Mouse (Mus musculus) left cerebral cortex, postnatal 36 days (tissue): ENCODE measurements around the gene Opcml. TPM values are rescaled to one million over a fixed set of nuclear protein-coding genes. Genes with fewer than 3 reads are reported as not detected.

ENCODE experiments used
- DNase-seq, 2 experiments: peaks; one replicate each; pipeline ENCODE4 v3.0.0; 2021 to 2022; ENCODE audit warnings: low spot score in 2 of 2, mixed read lengths in 1 of 2
- intact Hi-C: fragments of 180-260 bp; cut with DNase I; formaldehyde crosslinking; loops from one replicate; pipeline ENCODE4 v1.15.1; 2025
- total RNA-seq, 2 experiments: library from RNA; stranded (reverse); gene quantifications; 2 replicates each; pipeline ENCODE4 v1.2.3; 2021

Opcml gene
- 100 to 1,000 TPM; 250 to 263 TPM for total RNA-seq

DNA sequence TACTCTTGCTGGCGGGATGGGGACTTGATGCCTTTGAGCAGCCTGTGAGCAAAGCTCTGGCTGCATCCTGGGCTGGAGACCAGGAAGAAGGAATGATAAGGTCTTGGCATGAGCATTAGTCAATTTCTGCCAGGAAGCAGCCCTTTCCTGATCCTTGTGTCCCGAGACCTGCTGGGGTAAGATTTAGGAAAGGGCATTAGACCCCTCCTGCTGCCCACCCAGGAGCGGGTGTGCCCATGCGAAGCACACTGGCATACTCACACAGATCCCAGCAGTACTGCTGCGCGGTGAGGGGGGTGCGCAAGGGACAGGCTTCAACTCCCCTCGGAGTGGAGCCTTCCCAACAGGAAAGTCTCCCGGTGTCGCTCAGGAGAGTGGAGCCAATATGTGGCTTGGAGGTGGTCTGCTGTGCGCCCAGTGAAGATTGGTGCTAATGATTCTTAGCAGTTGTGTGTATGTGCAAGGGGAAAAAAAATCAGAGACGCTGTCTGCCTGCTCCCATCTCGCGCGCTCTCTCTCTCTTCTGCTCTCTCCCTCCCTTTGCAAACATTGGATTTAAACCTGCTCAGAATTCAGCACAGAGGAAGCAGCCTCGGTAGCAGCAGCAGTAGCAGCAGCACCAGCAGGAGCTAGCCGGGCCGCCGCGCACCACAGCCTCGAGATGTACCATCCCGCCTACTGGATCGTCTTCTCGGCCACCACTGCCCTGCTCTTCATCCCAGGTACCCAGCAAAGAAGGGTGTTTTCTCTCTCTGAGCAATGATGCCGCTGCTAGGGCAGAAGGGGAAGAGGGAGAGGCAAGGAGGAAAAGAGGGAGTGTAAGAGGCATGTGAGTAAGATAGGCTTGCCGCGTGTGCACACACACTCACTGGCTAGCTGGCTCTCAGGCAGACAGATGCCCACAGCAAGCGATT is at the start of gene Opcml:
Gene Opcml (plus strand): TSS at position 51 of the 914 bp plus-strand sequence.
- peak; percentile 75 for DNase-seq
- intact Hi-C loops = loop anchor here (5.0 kb wide), 1 partner anchor 374 kb away; no protein-coding TSS in a partner anchor

DNA sequence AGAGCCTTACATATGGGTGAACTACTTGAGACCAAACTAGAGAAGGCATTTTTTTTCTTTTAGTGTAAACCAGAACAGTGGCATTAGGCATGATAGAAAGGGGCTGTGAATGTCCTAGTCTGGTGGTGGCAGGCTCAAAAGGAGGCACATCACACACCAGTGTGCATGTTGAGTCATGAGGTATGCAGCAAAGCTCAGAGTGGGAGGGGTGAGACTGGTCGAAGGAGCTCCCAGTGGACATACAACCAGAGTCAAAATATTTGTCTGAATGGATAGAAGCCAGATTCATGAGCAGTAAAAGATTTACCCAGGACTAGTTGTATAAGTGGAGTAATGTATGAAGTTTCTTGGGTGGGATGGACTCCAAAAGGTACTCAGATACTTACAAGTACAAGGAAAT is 31.9 kb upstream of the Opcml start:
- no peak for DNase-seq
- intact Hi-C loops = no loop called here

DNA sequence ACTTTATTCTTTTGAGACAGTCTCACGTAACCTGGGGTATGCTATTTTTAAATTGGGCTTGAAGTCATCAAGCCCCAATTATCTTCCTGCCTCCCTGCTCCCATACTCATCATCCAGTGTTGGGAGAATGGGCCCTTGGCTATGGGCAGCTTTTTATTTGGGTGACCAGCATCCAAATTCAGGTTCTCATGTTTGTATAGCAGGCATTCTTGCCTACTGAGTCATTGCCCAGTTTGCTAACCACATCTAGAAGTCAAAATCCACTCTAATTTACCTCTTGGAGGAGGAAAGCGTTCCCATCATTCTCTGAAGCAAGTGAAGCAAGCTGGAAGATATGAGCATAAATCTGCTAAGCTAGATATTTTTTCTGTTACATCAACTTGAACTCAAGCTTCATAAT is 29.4 kb upstream of the Opcml start:
- intact Hi-C loops = no loop called here
- no peak for DNase-seq

DNA sequence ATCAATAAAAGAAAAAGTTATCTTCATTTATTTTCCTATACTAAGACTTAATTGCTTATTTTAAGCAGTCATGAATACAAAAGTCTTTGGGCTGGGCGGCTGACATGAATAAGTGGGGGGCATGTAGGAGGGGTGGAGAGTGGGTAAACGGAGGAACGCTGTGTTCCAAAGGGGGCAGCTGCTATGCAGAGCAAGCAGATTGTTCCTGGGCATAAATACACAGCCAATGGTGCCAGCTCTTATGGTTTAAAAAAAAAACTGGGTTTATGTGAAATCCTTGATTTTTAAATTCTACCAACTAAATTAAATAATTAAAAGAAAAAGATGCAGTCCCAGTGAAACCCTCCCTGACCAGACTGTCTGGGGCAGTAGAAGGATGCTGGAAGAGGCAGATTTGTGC is 24.1 kb upstream of the Opcml start:
- intact Hi-C loops = no loop called here

DNA sequence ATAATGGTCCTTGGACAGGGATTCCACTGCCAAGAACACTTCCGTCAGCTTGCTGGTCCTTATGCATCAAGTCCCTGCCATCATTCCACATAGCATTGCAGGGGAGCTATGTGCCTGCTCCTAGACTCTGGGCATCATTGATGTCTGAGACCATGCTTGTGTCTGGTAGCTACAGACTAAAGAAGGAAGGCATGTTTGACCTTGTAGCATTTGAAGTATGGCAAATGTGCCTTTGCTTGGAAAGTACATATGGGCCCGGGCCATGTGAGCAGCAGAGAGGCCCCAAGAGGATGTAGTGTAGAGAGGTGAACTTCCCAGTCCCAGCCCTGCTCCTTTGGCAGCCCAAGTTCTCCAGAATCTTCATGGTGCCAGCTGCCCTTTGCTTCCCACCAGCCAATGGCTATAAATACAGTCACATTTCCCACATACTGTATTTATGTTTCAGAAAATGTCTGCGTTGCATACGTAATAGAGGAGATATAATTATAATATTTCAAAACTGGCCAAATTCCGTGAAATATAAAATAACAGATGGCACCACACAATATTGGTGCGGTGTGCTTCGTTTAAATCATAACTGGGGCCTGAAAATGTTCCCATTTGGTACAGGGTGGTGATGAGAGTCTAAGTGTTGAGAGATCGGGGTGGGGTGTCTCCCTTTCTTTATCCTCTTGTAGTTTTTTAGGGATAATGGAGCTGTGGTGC is 23.2 kb upstream of the Opcml start:
- peak; percentile 17 to 28 for DNase-seq
- intact Hi-C loops = no loop called here

More for the DNA sequence above, 24.1 kb upstream of the Opcml start:
- peak; percentile 24 to 54 for DNase-seq

DNA sequence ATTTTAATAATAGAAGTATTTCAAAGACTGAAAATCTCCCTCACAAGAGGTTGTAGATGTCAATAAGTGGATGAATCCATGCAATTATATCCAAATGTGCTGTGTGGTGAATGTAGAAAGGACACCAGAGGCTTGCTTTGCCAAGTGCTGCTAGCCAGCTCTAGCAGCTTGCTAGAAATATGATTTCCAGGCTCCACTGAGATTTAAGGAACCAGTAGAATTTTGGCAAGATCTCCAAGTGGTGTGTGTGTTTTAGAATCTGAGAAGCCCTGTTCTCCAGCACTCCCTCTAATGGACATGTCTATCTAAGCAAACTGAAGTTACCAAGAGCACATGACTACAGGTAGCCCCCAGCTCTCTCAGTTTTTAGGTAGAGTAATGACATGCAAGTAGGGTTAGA is 21.8 kb upstream of the Opcml start:
- DNase-seq = no peak
- intact Hi-C loops = no loop called here

DNA sequence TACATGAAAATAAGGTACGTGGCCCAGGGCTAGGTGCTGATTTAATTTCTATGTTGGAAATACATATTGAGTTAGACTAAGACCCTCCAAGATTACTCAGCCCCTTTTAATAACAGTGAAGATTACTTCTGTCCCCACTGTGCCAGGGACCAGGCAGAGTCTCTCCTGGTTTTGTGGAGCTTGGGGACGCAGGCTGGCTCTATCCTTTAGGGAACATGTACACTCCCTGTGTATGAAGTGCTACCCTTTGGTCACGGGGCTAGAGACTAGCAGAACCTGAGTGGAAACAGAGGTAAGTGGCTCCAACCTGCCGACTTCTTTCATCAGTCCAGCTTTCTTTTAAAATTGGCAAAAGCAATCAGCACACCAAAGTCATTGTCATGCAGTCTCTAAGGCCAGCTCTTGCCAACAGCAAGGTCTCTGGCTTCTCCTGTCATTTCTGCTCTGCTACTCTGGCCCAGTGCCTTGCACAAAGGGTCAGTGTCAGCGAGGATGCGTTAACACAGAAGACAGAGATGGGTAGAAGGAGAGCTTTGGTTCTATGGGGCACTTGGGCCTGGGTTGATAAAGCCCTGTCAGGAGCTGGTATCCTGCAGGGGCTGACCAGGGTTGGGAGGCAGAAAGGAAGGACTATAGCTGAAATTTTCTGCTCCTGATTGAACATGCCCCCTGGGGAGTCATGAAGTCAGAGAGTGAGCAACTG is 9.1 kb upstream of the Opcml start:
- DNase-seq = no peak
- intact Hi-C loops = no loop called here

DNA sequence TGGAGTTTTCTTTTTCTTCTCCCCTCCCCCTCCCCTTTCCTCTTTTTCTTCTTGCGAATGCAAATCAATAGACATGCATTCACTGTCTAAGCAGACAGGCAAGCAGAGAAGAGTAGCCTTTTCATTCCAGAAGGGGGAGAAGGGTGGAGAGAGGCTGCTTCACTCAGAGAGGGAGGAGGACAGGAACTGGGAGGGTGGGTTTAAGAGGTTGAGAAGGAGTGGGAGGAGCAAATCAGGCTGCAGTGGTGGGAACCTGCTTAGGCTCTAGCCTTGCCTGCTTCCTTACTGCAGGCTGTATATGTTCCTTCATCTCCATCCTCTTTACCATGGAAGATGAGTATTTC is 8.6 kb upstream of the Opcml start:
- DNase-seq = no peak
- intact Hi-C loops = no loop called here

DNA sequence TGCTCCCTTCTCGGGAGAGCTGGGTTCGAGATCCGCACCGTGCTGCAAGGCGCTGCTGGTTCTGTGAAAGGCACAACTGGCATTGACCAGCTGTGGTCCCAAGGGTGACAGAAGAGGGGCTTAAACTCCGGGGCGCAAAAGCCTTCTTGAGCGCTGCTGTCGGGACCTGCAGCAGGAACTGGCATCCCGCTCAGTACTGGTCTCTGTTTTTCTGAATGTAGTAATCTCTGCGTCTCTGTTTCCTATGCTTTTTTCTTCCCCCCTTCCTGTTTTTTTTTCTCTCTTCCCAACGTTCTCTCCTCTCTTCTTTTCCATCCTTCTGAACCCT is 1.0 kb downstream of the Opcml start:
- DNase-seq = no peak

DNA sequence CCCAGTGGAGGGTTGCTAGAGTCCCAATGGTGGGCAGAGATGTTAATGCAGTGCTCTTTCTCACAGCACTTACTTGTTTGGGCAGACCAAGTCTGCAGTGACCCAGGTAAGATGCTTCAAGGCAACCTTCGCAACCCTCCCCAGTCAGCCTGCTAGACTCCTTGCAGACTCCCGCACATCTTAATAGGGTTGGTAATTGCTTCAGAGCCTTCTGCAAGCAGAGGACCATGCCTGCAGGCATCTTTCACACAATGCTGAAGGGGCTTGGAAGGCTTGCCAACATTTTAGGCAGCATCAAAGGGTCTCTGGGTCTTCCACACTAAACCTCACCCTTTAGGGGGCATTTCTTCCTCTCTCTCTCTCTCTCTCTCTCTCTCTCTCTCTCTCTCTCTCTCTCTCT is 1.7 kb downstream of the Opcml start:
- intact Hi-C loops = loop anchor here (5.0 kb wide), 1 partner anchor 375 kb away; no protein-coding TSS in a partner anchor

More for the DNA sequence above, 1.0 kb downstream of the Opcml start:
- intact Hi-C loops = loop anchor here (5.0 kb wide), 1 partner anchor 374 kb away; no protein-coding TSS in a partner anchor

DNA sequence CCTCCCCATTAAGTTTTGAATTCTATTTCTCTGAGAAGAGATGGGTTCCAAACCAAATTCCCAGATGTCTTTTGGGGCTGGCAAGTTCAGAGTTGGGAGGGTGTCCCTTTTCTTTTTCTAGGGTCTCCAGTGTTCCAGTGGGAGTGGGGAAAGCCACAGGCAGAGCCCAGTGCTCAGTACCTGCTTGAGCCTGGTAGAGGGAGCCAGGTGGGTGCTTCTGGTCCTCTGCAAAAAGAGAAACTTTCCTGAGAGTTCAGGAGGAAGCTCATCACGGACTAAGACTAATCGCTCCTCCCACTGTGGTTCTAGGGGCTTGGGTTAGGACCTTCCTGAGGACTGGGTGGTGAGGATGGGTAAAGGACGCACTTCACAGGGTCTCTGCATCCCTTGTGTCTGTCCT is 2.4 kb downstream of the Opcml start:
- intact Hi-C loops = loop anchor here (5.0 kb wide), 1 partner anchor 376 kb away; no protein-coding TSS in a partner anchor
- DNase-seq = no peak

More for the DNA sequence above, 1.7 kb downstream of the Opcml start:
- peak in 1 of 2 experiments; percentile 40 for DNase-seq

DNA sequence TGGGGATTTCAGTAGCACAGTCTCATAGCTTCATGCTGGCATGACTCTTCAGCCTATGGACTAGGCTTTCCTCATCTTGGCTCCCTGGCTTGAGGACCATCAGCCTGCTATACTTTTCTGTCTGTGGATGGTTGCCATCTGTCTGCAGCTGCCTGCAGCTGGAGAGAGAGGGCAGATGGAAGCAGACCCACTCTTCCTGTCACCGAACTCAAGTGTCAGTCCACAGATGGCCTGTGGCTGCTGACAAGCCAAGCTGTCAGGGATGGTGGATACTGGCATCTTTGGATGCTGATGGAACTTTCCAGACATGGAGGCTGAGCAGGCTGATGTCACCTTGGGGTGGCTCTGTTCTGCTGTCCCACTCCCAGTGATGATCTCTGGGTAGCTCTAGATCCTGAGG is 6.0 kb downstream of the Opcml start:
- intact Hi-C loops = no loop called here
- DNase-seq = no peak

DNA sequence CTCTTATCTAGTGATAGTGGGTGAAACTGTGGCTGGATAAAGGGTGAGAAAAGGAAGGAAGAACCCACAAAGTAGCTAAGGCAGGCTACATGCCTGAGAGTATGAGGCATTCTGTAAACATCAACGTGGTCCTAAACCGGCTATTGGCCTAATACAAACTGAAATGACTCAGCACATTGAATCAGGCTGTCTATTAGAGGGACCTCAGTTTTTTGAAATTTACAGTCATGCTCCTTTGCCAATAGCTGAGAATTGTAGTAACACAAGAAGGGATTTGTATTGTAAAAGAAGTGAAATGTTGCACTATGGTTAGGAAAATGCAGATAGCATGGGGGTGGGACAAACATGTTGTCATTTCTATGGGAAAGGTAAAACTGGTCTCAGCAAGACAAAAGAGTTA is 10.4 kb downstream of the Opcml start:
- intact Hi-C loops = no loop called here

DNA sequence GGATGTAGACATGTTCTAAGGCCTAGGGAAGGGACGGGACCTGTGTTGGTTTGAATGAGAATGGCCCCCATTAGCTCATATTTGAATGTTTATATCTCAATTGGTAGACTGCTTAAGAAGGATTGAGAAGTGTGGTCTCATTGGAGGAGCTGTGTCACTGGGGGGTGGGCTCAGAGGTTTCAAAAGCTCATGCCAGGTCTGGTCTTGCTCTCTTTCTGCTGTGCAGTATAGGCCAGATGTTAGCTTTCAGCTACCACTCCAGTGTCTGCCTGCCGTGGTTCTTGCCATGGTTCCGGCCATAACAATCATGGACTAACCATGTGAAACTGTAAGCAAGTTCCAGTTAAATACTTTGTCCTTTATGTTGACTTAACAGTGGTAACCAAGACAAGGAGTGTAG is 11.2 kb downstream of the Opcml start:
- no peak for DNase-seq
- intact Hi-C loops = no loop called here

More for the DNA sequence above, 10.4 kb downstream of the Opcml start:
- no peak for DNase-seq

DNA sequence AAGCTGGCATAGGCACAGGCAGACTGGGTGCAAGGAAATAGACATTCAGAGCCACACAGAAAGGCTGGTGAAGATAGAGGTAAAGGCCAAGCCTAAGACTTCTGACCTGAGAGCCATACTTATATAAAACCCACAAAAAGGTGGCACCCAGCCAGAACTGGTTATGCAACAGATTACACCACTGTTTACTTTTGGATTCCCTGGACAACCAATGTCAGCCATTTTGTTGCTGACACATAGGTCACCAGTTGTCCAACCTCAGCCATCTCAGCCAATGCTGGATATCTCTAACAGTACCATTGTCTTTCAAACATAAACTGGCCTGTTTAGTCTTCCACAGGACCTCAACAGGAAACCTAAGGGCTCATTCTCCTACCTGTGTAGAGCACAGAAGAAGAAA is 11.8 kb downstream of the Opcml start:
- DNase-seq = no peak
- intact Hi-C loops = no loop called here

DNA sequence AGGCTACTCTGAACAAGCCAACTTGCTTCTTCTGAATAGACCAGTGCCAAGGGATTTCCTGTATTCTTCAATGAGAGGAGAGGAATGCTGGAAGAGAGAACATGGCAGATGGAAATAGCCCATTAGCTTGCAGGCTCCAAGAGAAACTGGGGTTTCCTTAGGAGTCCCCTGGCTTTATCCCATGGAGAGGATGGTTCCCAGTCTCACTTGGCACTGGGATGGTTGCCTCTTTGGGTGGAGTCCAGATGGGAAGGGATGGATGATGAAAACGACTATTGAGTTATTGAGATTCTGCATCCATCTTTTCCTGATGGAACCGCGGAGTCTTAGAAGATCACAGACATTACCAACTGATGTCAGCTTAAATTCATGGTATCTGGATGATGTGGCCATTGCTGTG is 13.9 kb downstream of the Opcml start:
- intact Hi-C loops = no loop called here

DNA sequence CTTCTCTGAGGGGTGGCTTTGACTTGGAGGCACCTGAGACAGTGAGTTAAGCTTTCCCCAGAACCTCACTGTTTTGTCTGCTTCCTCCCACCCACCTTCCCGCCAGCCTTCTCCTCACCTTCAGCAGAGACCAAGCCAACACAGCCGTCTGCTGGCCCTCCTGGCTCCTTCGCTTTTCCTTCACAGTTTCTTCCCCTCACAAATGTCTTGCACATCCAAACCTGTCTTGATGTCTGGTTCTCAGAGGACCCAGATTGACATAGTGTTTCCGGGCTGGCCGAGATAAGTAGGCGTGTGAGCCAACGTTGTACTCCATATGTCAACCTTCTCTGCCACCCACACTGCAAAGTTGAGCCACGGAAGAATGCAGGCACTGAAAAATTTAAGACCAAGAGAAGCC is 19.2 kb downstream of the Opcml start:
- DNase-seq = peak; percentile 54 to 70
- intact Hi-C loops = no loop called here

More for the DNA sequence above, 13.9 kb downstream of the Opcml start:
- no peak for DNase-seq

DNA sequence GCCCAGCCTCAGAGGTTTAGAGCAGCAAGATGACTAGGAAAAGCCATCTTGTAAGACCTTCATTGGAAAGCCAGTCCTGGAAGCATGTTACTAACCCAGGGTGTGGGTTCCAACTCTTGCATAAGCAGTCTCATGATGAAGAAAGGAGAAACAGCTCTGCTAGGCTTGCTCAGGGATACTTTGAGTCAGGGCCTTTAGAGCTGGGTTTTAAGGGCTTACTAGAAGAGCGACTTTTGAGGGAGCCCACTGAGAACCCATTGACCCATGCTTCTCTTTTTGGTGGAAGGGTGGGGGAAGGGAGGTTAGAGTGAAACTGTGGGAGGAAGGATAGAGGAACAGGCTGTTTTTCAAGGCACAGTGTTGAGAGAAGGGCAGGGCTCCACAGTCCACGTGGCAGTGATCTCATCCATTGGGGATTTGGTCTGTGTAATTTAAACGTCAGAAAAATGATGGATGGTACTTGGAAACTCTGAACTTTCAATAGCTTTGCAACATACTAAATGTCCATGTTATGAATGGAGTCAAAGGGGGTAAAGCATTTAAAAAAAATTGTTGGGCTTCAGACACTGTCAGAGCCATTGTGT is 22.7 kb downstream of the Opcml start:
- intact Hi-C loops = no loop called here
- DNase-seq = no peak

DNA sequence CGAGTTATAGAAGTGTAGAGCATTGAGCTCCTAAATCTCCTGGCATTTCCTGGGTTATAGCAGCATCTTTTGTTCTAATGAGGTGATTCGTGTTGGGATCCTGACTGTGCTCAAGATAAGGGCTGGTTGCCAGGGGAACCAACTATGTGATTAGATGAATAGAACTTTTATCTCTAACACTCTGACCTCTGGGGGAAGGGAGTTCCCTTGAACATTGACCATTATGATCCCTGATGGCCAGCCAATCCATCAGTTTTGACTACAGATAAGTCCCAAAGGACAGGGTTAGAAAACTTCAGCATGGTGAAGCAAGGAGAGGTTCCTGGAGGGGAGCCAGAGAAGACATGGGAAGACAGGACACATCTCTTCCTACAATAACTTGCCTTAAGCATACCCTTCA is 23.6 kb downstream of the Opcml start:
- intact Hi-C loops = no loop called here
- DNase-seq = no peak

DNA sequence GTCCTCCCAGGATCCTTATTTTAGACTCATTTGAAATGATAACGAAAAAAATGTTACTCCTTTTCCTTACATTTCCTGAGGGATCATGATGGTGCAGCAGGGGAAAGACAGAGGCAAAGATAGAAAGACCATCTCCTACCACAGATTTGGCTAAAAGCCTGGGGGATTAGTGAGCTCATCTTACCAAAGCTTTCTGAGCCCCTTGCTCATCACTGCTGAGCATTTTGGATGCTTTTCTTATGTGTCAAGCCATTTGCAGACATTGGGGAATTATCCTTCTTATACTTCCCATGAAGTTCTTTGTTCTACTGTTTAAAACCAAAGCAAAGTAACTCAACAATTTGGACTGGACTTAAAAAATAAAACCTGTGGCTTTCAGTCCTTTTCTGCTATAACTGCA is 30.6 kb downstream of the Opcml start:
- DNase-seq = no peak
- intact Hi-C loops = no loop called here
